Mouse (Mus musculus) T-helper 2 cell (primary cell): ENCODE results near the gene Clic1.

ENCODE experiments used
- in situ Hi-C: fragments of 300-600 bp; cut with MboI, MseI; formaldehyde crosslinking; loops from one replicate; pipeline ENCODE4 v1.15.1; 2025; ENCODE audit warnings: high pct_unique_total_duplicates

The Clic1 gene

DNA sequence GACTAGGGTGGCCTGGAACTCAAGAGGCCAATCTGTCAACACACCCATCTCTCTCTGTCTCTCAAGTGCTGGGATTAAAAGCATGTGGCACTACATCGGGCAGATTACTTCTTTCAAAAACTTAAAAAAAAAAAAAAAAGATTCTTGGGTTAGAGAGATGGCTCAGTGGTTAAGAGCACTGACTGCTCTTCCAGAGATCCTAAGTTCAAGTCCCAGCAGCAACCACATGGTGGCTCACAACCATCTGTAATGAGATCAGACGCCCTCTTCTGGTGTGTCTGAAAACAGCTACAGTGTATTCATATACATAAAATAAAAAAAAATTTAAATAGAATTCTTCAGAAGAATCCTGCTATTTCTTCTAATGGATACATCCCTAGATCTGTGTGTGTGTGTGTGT, 38.4 kb downstream of the Clic1 start:
- in situ Hi-C loops = no loop called here

DNA sequence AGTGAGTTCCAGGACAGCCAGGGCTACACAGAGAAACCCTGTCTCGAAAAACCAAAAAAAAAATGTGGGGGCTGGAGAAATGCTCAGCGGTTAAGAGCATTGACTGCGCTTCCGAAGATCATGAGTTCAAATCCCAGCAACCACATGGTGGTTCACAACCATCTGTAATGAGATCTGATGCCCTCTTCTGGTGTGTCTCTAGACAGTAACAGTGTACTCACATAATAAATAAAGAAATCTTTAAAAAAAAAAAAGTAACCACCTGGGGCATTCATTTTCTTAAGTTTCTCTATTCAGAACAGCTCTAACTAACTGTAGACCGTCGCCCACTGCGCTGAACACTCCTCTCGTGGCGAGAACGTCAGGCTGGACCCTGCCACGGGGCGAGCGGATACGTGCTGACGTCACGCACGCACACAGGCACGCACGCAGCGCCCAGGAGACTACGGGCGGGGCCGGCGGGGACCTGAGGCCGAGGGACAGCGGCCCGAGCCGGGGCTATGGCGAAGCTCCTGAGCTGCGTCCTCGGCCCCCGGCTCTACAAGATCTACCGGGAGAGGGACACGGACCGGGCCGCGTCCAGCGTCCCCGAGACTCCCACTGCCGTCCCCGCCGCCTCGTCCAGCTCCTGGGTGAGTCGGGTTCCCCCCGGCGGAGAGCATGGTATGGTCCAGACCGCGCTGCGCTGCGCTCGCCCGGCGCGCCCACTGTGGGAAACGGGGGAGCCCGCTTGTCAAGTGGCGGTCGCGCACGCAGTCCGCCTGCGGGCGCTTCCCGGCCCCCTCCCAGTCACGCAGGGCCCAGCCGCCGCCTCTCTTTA, 39.3 kb downstream of the Clic1 start, which contains the start of gene Abhd16a:
Gene Abhd16a (plus strand): TSS at position 439 of the 820 bp plus-strand sequence.
- in situ Hi-C loops = no loop called here

DNA sequence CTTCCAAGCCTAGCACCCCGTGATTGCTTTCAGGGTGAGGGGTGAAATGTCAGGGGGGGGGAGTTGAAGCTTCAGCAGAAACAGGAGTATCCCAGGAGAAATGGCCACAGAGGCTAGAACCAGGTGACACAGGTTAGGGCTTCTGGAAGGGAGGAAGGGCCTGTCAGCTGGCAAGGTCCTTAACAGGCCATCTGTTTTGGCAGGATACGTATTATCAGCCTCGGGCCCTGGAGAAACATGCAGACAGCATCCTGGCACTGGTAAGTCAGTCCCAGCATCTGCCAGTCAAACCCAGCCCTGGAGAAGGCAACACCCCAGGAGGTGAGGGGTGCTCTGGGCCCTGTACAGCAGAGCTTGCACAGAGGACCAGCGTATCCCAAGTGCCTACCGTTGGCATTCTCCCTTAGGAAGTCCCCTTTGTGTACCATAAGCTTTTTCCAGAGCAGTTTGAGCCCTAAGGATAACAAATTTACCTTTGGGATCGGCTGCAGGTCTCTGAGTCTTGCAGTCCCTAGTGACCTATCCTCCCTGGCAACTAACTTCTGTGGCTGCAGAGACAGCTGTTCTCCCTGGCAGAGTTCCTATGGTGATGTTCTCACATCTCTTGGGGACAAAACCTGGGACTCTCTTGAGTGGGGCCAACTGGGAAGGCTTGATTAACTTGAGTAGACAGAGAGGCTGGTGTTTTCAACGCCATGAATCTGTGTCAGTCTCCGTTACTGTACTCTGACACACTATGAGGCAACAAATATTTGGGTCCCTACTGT, 40.6 kb downstream of the Clic1 start:
- in situ Hi-C loops = no loop called here

DNA sequence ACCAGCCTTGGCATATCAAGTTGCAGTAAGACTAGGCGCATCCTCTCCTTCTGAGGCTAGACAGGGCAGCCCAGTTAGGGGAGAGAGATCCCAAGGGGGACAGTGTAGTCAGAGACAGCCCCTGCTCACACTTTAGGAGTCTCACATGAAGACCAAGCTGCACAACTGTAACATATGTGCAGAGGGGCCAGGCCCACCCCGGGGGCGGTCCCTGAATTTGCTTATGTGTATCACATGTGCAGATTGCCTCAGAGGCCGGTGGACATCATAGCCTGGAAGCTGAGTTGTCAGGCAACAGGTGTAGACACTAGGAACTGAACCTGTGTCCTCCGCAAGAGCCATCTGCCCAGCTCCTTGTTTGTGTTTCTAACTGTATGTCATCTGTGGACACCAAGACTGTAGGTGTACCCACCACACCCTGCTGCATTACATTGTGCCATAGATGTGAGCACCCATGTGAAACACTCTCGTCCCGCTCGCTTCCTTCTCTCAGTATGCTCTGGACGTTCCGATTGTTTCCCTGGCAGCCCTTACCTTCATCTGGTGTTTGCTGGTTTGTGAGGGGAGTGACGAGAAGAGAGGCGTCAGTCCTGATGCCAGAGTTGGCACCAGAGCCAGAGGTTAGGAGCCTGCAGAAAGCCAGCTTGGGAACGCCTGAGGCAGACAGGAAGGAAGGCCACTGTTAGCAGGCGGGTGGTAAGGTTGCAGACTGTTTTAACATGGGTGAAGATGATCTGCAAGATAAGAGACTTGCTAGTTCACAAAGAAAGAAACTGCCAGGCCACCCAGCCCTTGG, 42.8 kb downstream of the Clic1 start:
- in situ Hi-C loops = no loop called here

DNA sequence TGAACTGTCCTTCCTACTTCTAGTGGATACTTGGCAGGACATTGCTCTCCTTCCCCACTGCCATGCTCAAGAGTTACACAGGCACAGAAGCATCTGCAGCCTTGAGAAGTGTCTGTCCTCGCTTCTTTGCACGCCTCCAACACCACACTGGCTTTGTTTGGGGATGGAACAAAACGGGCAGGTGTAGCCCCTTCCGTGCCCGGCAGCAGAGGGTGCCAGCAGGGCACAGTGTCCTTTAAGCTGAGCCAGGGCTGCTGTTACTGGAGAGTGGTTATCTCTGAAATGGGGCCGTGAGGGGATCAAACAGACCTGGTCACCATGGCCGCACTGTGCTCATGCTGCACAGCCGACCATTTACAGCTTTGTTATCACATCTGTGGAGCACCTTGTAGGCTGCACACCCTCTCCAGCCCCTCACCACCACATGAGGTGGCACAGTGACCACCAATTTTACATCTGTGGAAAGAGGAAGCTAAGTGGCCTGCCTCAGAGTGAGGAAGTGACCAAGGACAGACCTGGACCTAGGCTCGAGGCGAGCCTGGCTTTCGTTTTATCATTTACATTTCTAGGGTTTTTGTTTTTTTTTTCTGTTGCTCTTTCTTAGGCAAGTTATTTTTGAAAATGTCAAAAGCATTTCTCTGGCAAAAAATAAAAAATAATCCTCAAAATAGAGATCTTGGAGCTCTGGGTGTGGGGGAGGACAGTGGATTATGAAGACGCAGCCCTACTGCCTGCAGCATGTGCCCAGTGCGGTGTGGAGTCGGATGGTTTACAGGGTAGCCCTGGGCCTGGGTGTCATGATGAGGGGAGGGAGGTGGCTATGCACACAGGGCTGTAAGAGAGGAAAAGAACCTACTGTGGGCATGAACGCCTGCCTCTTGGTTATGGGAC, 45.0 kb downstream of the Clic1 start:
- in situ Hi-C loops = no loop called here

DNA sequence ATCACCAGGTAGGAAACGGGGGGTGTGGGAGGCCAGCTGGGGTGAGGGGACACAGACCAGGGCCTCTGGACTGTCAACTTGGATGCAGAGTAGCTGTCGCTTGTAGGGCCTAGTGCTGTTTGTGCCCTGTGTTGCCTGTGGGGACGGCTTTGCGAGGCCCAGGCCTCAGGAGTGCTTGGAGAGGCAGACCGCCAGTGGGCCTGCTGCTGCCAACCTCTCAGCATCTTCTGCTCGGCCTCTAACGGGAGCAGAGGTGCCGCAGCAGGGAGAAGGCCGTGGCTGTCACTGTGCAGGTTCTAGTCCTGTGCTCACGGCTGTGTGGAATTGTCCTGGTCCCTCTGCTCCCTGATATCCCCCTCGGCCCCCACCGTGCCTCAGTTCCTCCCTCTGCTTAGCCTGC, 46.8 kb downstream of the Clic1 start:
- in situ Hi-C loops = no loop called here

GRCm38 (mm10) chr17:35097164-35097655, 47.4 kb downstream of the Clic1 start:
- in situ Hi-C loops = no loop called here

DNA sequence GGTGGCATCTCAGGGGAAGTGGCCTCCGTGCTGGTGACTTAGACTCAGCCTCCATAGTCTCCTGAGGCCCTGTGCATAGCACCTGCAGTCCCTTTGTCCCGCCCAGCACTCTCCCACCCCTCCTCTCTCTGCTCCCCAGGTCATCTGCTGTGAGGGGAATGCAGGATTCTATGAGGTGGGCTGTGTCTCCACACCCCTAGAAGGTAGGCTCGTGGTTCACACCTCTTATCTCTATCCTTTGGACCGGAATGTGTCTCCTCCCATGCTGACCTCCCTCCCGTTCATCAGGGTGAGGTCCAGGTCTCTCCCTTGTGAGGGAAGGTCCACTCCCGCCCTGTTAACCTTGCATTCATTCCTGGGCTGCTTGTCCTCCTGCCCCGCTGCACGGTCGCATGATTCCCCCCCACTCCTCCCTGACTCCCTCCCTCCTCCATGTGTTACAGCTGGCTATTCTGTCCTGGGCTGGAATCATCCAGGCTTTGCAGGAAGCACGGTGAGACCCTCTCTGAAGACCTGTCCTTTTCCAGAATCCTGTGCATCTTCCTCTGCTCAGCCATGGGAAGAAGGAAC, 50.5 kb downstream of the Clic1 start:
- in situ Hi-C loops = loop anchor here (5.0 kb wide), 1 partner anchor 68 kb away; no protein-coding TSS in a partner anchor

GRCm38 (mm10) chr17:35101161-35101560, 51.4 kb downstream of the Clic1 start:
- in situ Hi-C loops = loop anchor here (5.0 kb wide), 1 partner anchor 69 kb away; no protein-coding TSS in a partner anchor

GRCm38 (mm10) chr17:35102299-35102698, 52.5 kb downstream of the Clic1 start:
- in situ Hi-C loops = loop anchor here (5.0 kb wide), 1 partner anchor 70 kb away; no protein-coding TSS in a partner anchor

DNA sequence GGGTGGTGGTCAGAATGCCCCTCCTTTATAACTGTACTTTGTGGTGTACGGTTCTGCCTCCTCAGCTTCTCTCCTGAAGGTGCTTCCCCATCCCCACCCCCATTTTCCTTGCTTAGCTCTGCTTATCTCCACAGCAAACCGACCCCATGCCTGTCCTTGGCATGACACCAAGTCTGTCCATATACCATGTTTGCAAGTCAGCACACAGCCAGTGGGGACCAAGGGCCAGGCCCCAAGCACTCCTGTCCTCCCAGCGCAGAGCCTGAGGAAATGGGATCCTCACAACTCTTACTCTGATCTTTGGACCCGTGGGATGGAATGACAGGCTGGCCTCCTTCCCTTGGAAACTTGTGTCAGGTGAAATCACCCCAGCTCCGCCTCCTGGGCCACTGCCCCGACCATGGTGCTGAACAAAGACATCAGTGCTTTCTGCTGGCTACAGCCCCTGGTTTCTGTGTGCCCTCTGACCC, 53.5 kb downstream of the Clic1 start:
- in situ Hi-C loops = loop anchor here (5.0 kb wide), 1 partner anchor 71 kb away; no protein-coding TSS in a partner anchor

DNA sequence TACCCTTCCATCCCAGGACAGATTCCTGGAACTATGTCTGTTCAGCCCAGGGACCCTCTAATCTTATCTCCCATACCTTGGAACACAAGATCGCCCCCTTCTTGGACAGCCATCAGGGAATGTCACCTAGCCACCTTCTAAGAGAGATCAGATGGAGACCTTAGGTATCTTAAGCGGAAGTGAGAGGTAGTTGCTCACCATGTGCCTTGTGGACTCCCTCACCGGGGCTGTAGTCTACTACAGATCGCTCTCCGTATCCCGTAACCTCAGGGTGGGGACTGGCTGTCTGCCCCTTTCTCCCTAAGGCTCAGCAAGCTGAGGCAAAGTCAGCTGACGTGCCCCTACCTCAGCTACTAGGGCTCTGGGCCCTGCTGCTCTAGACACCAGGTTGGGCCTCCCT, 54.3 kb downstream of the Clic1 start:
- in situ Hi-C loops = loop anchor here (5.0 kb wide), 1 partner anchor 72 kb away; no protein-coding TSS in a partner anchor

GRCm38 (mm10) chr17:35104754-35105153, 55.0 kb downstream of the Clic1 start:
- in situ Hi-C loops = loop anchor here (5.0 kb wide), 1 partner anchor 72 kb away; no protein-coding TSS in a partner anchor

DNA sequence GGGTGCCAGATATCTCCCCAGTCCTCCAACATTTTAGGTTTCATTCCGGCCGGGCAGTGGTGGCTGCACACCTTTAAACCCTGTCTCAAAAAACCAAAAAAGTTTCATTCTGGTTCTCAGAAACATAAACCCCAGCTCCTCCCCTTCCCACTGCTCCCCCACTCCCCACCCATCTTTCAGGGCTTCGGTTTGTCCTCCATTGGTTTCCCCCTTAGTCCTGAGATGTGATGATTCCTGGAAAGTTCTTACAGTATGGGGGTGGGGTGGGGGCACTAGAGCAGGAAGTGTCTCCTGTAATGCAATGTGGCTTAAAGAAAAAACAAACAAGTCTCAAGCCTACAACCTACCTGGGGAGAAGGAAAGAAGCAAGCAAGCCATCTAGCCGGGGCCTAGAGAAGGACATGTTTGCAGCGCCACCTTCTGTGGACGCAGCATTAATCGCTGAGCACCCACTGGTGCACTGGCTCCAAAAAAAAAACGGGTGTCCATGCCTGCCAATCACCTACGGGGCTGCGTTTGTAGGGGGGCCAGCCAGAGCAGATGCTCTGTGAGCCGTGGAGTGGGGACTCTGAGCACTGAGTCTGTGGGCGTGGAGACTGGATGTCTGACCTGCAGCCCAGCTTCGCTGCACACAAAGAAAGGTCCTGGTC, 56.1 kb downstream of the Clic1 start:
- in situ Hi-C loops = no loop called here

DNA sequence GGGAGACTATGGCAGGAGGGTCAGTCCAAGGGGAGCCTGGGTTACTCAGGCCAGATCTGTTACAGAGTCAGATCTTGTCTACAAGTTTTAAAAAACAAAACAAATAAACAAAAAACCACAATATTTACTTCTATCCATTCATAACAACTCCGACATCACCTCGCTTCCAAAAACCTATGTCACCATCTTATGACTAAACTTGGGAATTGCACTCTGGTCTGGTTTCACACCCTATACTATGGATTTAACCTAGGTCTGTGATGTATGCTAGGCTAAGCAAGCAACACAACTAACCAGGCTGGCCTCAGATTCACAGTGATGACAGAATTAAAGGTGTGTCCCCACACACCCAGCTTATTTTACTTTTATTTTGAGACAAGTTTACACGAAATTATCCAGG, 56.8 kb downstream of the Clic1 start:
- in situ Hi-C loops = no loop called here

DNA sequence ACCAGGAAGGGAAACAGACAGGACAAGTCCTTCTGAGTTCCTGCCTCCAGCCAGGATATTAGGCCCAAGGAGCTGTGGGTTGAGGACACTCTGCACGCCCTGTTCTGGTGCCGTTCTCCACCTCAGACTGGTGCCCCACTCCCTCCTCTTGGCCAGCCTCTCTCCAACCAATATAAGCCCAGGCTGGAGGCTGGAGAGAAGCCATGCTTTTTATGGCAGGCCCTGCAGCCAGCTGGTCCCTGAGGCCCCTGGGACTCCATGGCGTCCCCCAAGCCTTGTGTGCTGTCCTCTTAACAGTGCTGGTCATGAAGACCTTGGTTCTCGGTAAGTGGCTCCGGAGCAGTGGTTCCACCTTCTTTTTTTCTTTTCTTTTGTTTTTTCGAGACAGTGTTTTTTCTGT, 58.3 kb downstream of the Clic1 start, which contains the start of gene Ly6g5c:
Gene Ly6g5c (plus strand): TSS at position 183 of the 400 bp plus-strand sequence.
- in situ Hi-C loops = no loop called here
